Mouse (Mus musculus) cerebellum, postnatal 25 days (tissue): ENCODE measurements at regions not wholly inside any gene's neighbourhood (a gene's known extent, or its start where the extent isn't known, plus 50 kb on each side); places are given as distances from the start of the nearest gene placed in this dataset.
"Not testable (repeated sequence)": the region's sequence is repeated elsewhere in the genome, so short reads cannot be mapped to it uniquely, and the experiment has no call there.

Experiments
- DNase-seq, 2 experiments: peaks; one replicate each; pipeline ENCODE4 v3.0.0; 2021; ENCODE audit warnings: mixed read lengths in 2 of 2

- no peak for DNase-seq
Measured at GRCm38 (mm10) chr2:63580489-63581139, 396.5 kb upstream of the Kcnh7 start.

- no peak for DNase-seq
Measured at GRCm38 (mm10) chr2:63575172-63575571, 391.1 kb upstream of the Kcnh7 start.

- peak in 1 of 2 experiments; percentile 3 for DNase-seq
Measured at GRCm38 (mm10) chr2:63574008-63574703, 390.1 kb upstream of the Kcnh7 start.

- DNase-seq, result no peak
Measured at GRCm38 (mm10) chr2:63573015-63573807, 389.1 kb upstream of the Kcnh7 start.

- no peak for DNase-seq
Measured at GRCm38 (mm10) chr2:63556858-63557419, 372.9 kb upstream of the Kcnh7 start.

GRCm38 (mm10) chr2:63541836-63542235, 357.7 kb upstream of the Kcnh7 start:
- DNase-seq, result not testable (repeated sequence)

- DNase-seq, result no peak
Measured at GRCm38 (mm10) chr2:63518534-63518933, 334.4 kb upstream of the Kcnh7 start.

GRCm38 (mm10) chr2:63513554-63514226, 329.6 kb upstream of the Kcnh7 start:
- DNase-seq, result no peak

GRCm38 (mm10) chr2:63503939-63504338, 319.9 kb upstream of the Kcnh7 start:
- DNase-seq, result peak; percentile 8 to 52

GRCm38 (mm10) chr2:63476411-63476810, 292.3 kb upstream of the Kcnh7 start:
- DNase-seq, result no peak

GRCm38 (mm10) chr2:63475255-63475654, 291.2 kb upstream of the Kcnh7 start:
- no peak for DNase-seq

- DNase-seq, result peak; percentile 24 to 55
Measured at GRCm38 (mm10) chr2:63473699-63474098, 289.6 kb upstream of the Kcnh7 start.

- no peak for DNase-seq
Measured at GRCm38 (mm10) chr2:63472248-63472647, 288.2 kb upstream of the Kcnh7 start.

- no peak for DNase-seq
Measured at GRCm38 (mm10) chr2:63459112-63459511, 275.0 kb upstream of the Kcnh7 start.

GRCm38 (mm10) chr2:63454263-63455011, 270.4 kb upstream of the Kcnh7 start:
- peak; percentile 35 to 69 for DNase-seq

- DNase-seq, result peak; percentile 71 to 76
Measured at GRCm38 (mm10) chr2:63452891-63453290, 268.8 kb upstream of the Kcnh7 start.

- no peak for DNase-seq
Measured at GRCm38 (mm10) chr2:63452164-63452563, 268.1 kb upstream of the Kcnh7 start.

GRCm38 (mm10) chr2:63434327-63434726, 250.2 kb upstream of the Kcnh7 start:
- no peak for DNase-seq

GRCm38 (mm10) chr2:63405405-63405804, 221.3 kb upstream of the Kcnh7 start:
- peak; percentile 22 to 46 for DNase-seq
